Mouse (Mus musculus) kidney, embryonic 14.5 days (tissue): ENCODE results near the gene Ncam1. TPM values are rescaled to one million over a fixed set of nuclear protein-coding genes. Genes with fewer than 3 reads are reported as not detected.

ENCODE experiments used
- ATAC-seq: fragments of 200-750 bp; cut with Nextera tagmentation; 2 replicates; pipeline ENCODE4 v1.8.0; 2017; ENCODE audit warnings: moderate number of reproducible peaks, mild to moderate bottlenecking, moderate TSS enrichment, moderate library complexity; ENCODE audit not compliant: low FRiP score, low TSS enrichment
- H3K27ac ChIP-seq: fragments of 300-500 bp; sonication (generic); 2 replicates; pipeline ENCODE4 v1.5.1; 2014; ENCODE audit warnings: low read depth, mild to moderate bottlenecking, low read length, moderate library complexity, mixed read lengths
- H3K27me3 ChIP-seq: fragments of 300-500 bp; sonication (generic); 2 replicates; pipeline ENCODE4 v1.6.1; 2014; ENCODE audit warnings: mild to moderate bottlenecking, low read length; ENCODE audit not compliant: control insufficient read depth, insufficient read depth
- H3K36me3 ChIP-seq: fragments of 300-500 bp; sonication (generic); 2 replicates; pipeline ENCODE4 v1.6.1; 2014; ENCODE audit warnings: low read length, mixed read lengths; ENCODE audit not compliant: control insufficient read depth, insufficient read depth
- H3K4me1 ChIP-seq: fragments of 300-500 bp; sonication (generic); 2 replicates; pipeline ENCODE4 v1.6.1; 2014; ENCODE audit warnings: low read length, mixed read lengths; ENCODE audit not compliant: control insufficient read depth, insufficient read depth
- H3K4me2 ChIP-seq: fragments of 300-500 bp; sonication (generic); replicated peaks from 2 replicates; pipeline ENCODE4 v1.6.1; 2014; ENCODE audit warnings: low read depth, mild to moderate bottlenecking, low read length
- H3K4me3 ChIP-seq: fragments of 300-500 bp; sonication (generic); 2 replicates; pipeline ENCODE4 v1.5.1; 2014; ENCODE audit warnings: mild to moderate bottlenecking, low read length
- H3K9ac ChIP-seq: fragments of 300-500 bp; sonication (generic); 2 replicates; pipeline ENCODE4 v1.6.1; 2014; ENCODE audit warnings: low read depth, mild to moderate bottlenecking, low read length, moderate library complexity
- H3K9me3 ChIP-seq: fragments of 300-500 bp; sonication (generic); 2 replicates; pipeline ENCODE4 v1.6.1; 2016; ENCODE audit warnings: low read length; ENCODE audit not compliant: control insufficient read depth
- WGBS: fragments of 180-500 bp; shearing (Covaris S2); extraction: QIAGEN DNeasy Blood & Tissue Kit; methylation state at CpG from one replicate; pipeline ENCODE4 v1.1.7; 2014; 5-methylcytosine and 5-hydroxymethylcytosine counted together
- polyA plus RNA-seq: library from polyadenylated mRNA; unstranded; fragments of >200 nt; fragmentation: Nextera tagmentation; extraction: Ambion mirVana; gene quantifications from 2 replicates; pipeline ENCODE4 v1.2.1, GENCODE M21; 2014

The Ncam1 gene
- polyA plus RNA-seq, 1 experiment from 2014 or later: 126 TPM

- ATAC-seq: no peak
- 97% methylated on average over 6 of the region's 6 CpGs for WGBS
- no peak overlapping the region for H3K27ac ChIP-seq
Observed at GRCm38 (mm10) chr9:49470946-49471345, 327.8 kb downstream of the Ncam1 start.

GRCm38 (mm10) chr9:49470006-49470405 lies 328.7 kb downstream of the Ncam1 start:
- H3K9ac ChIP-seq: no peak overlapping the region
- no peak overlapping the region for H3K4me2 ChIP-seq
- no peak for ATAC-seq
- no peaks in the 10 kb centered on the region for H3K9me3 ChIP-seq
- 91% methylated on average over 19 of the region's 19 CpGs for WGBS
- no peaks in the 10 kb centered on the region for H3K4me1 ChIP-seq
- H3K4me3 ChIP-seq: no peak overlapping the region
- no peaks in the 10 kb centered on the region for H3K27me3 ChIP-seq
- no peaks in the 10 kb centered on the region for H3K36me3 ChIP-seq
- no peak overlapping the region for H3K27ac ChIP-seq

More at GRCm38 (mm10) chr9:49470946-49471345, 327.8 kb downstream of the Ncam1 start:
- no peak overlapping the region for H3K4me3 ChIP-seq
- H3K4me1 ChIP-seq: no peaks in the 10 kb centered on the region
- H3K4me2 ChIP-seq: no peak overlapping the region
- H3K36me3 ChIP-seq: no peaks in the 10 kb centered on the region
- H3K9me3 ChIP-seq: no peaks in the 10 kb centered on the region
- no peak overlapping the region for H3K9ac ChIP-seq
- H3K27me3 ChIP-seq: no peaks in the 10 kb centered on the region

GRCm38 (mm10) chr9:49456136-49456535 lies 342.6 kb downstream of the Ncam1 start:
- Histone ChIP-seq H3K36me3 (no peaks in the 10 kb centered on the region), H3K9ac (no peak overlapping the region), H3K4me1 (no peaks in the 10 kb centered on the region), H3K27ac (no peak overlapping the region), H3K27me3 (no peaks in the 10 kb centered on the region), H3K9me3 (no peaks in the 10 kb centered on the region), H3K4me2 (no peak overlapping the region), H3K4me3 (no peak overlapping the region)
- 90% methylated on average over 3 of the region's 3 CpGs for WGBS
- ATAC-seq: no peak

GRCm38 (mm10) chr9:49452396-49452795 lies 346.3 kb downstream of the Ncam1 start:
- Histone ChIP-seq H3K9me3 (no peaks in the 10 kb centered on the region), H3K4me2 (no peak overlapping the region), H3K27ac (no peak overlapping the region), H3K4me3 (no peak overlapping the region), H3K27me3 (no peaks in the 10 kb centered on the region), H3K36me3 (no peaks in the 10 kb centered on the region), H3K4me1 (no peaks in the 10 kb centered on the region), H3K9ac (no peak overlapping the region)
- ATAC-seq: no peak
- 97% methylated on average over 1 of the region's 1 CpGs for WGBS
